Mouse (Mus musculus) CH12.LX (cell line): ENCODE measurements around the gene Ube2j2.

Source experiments
- CTCF ChIP-seq, 2 experiments: IDR thresholded peaks in 1 of 2; conservative IDR thresholded peaks in 1 of 2; 2 replicates each; pipeline ENCODE4 v1.5.1; 2011 to 2012; ENCODE audit warnings: low read depth in 2 of 2, low read length in 2 of 2, improper control_type of control experiment in 1 of 2, inconsistent platforms in 1 of 2, mild to moderate bottlenecking in 1 of 2, moderate library complexity in 1 of 2
- EP300 ChIP-seq: IDR thresholded peaks from 2 replicates; pipeline ENCODE4 v1.6.1; 2011; ENCODE audit warnings: low read length, improper control_type of control experiment
- JUND ChIP-seq: conservative IDR thresholded peaks from 2 replicates; pipeline ENCODE4 v1.6.1; 2011; ENCODE audit warnings: low read depth, low read length, improper control_type of control experiment
- MAZ ChIP-seq: IDR thresholded peaks from 2 replicates; pipeline ENCODE4 v1.6.1; 2012; ENCODE audit warnings: low read depth, mild to moderate bottlenecking, inconsistent platforms, low read length, improper control_type of control experiment, moderate library complexity
- MEF2A ChIP-seq: IDR thresholded peaks from 2 replicates; pipeline ENCODE4 v1.6.1; 2014; ENCODE audit warnings: low read depth, mild to moderate bottlenecking, inconsistent platforms, low read length, improper control_type of control experiment, borderline replicate concordance
- NELFE ChIP-seq: IDR thresholded peaks from 2 replicates; pipeline ENCODE4 v1.6.1; 2011; ENCODE audit warnings: low read depth, low read length, improper control_type of control experiment
- POLR2A ChIP-seq: IDR thresholded peaks from 2 replicates; pipeline ENCODE4 v1.6.1; 2011; ENCODE audit warnings: low read depth, mild to moderate bottlenecking, improper control_type of control experiment, low read length
- SMC3 ChIP-seq: IDR thresholded peaks from 2 replicates; pipeline ENCODE4 v1.6.1; 2011; ENCODE audit warnings: low read depth, low read length, improper control_type of control experiment
- UBTF ChIP-seq: IDR thresholded peaks from 2 replicates; pipeline ENCODE4 v1.6.1; 2012; ENCODE audit warnings: low read depth, mild to moderate bottlenecking, inconsistent platforms, low read length, improper control_type of control experiment, moderate library complexity
- ZC3H11A ChIP-seq: IDR thresholded peaks from 2 replicates; pipeline ENCODE4 v1.6.1; 2012; ENCODE audit warnings: low read depth, mild to moderate bottlenecking, inconsistent platforms, low read length, improper control_type of control experiment
- ZMIZ1 ChIP-seq: IDR thresholded peaks from 2 replicates; pipeline ENCODE4 v1.6.1; 2012; ENCODE audit warnings: low read depth, mild to moderate bottlenecking, inconsistent platforms, low read length, improper control_type of control experiment
- ZNF384 ChIP-seq: IDR thresholded peaks from 2 replicates; pipeline ENCODE4 v1.6.1; 2012; ENCODE audit warnings: low read depth, low read length, improper control_type of control experiment, inconsistent platforms

GRCm38 (mm10) chr4:155943049-155943452 lies 580 bp upstream of the Ube2j2 start:
- TF ChIP-seq CTCF (conservative IDR thresholded peaks at IDR 0.05 in 1 of 2, IDR thresholded peaks at IDR 0.05 in 1 of 2; ENCODE audit: low read depth in 2 of 2, low read length in 2 of 2), result no peak
- no peak for TF ChIP-seq JUND
- TF ChIP-seq SMC3, result no peak
- no peak for TF ChIP-seq POLR2A
- no peak for TF ChIP-seq EP300
- TF ChIP-seq ZMIZ1, result no peak
- TF ChIP-seq UBTF, result no peak
- TF ChIP-seq NELFE, result no peak
- TF ChIP-seq ZNF384, result no peak
- no peak for TF ChIP-seq ZC3H11A
- TF ChIP-seq MAZ, result no peak
- no peak for TF ChIP-seq MEF2A
